Mouse (Mus musculus) lung, embryonic 14.5 days (tissue): ENCODE measurements around the gene Celf2. TPM values are rescaled to one million over a fixed set of nuclear protein-coding genes. Genes with fewer than 3 reads are reported as not detected.

Source experiments
- ATAC-seq: fragments of 200-750 bp; cut with Nextera tagmentation; 2 replicates; pipeline ENCODE4 v1.8.0; 2017; ENCODE audit warnings: mild to moderate bottlenecking, moderate TSS enrichment, moderate library complexity; ENCODE audit not compliant: insufficient read depth
- DNase-seq: peaks from one replicate; pipeline ENCODE4 v3.0.0-alpha.2; 2015
- H3K27ac ChIP-seq: fragments of 300-500 bp; sonication (generic); 2 replicates; pipeline ENCODE4 v1.5.1; 2014; ENCODE audit warnings: low read depth, mild to moderate bottlenecking, moderate library complexity
- H3K27me3 ChIP-seq: fragments of 300-500 bp; sonication (generic); 2 replicates; pipeline ENCODE4 v1.6.1; 2014; ENCODE audit warnings: low read length, control low read depth; ENCODE audit not compliant: insufficient read depth
- H3K36me3 ChIP-seq: fragments of 300-500 bp; sonication (generic); 2 replicates; pipeline ENCODE4 v1.6.1; 2014; ENCODE audit warnings: control low read depth; ENCODE audit not compliant: insufficient read depth
- H3K4me1 ChIP-seq: fragments of 300-500 bp; sonication (generic); 2 replicates; pipeline ENCODE4 v1.6.1; 2014; ENCODE audit warnings: antibody characterized with exemption, control low read depth; ENCODE audit not compliant: insufficient read depth
- H3K4me2 ChIP-seq: fragments of 300-500 bp; sonication (generic); 2 replicates; pipeline ENCODE4 v1.6.1; 2014; ENCODE audit warnings: mild to moderate bottlenecking
- H3K4me3 ChIP-seq: fragments of 300-500 bp; sonication (generic); 2 replicates; pipeline ENCODE4 v1.5.1; 2014; ENCODE audit warnings: low read depth, low read length
- H3K9ac ChIP-seq: fragments of 300-500 bp; sonication (generic); 2 replicates; pipeline ENCODE4 v1.6.1; 2014
- H3K9me3 ChIP-seq: fragments of 300-500 bp; sonication (generic); 2 replicates; pipeline ENCODE4 v1.6.1; 2016; ENCODE audit warnings: low read depth, low read length, control low read depth
- CTCF ChIP-seq: IDR thresholded peaks from 2 replicates; pipeline ENCODE4 v1.5.1; 2016; ENCODE audit warnings: antibody characterized with exemption, low read depth
- WGBS: fragments of 180-500 bp; shearing (Covaris S2); extraction: QIAGEN DNeasy Blood & Tissue Kit; methylation state at CpG from one replicate; pipeline ENCODE4 v1.1.7; 2014; 5-methylcytosine and 5-hydroxymethylcytosine counted together
- polyA plus RNA-seq: library from polyadenylated mRNA; unstranded; fragments of >200 nt; fragmentation: Nextera tagmentation; extraction: Ambion mirVana; gene quantifications from 2 replicates; pipeline ENCODE4 v1.2.1, GENCODE M21; 2014

Gene Celf2
- polyA plus RNA-seq, 1 experiment from 2014 or later, result 92.3 TPM

DNA sequence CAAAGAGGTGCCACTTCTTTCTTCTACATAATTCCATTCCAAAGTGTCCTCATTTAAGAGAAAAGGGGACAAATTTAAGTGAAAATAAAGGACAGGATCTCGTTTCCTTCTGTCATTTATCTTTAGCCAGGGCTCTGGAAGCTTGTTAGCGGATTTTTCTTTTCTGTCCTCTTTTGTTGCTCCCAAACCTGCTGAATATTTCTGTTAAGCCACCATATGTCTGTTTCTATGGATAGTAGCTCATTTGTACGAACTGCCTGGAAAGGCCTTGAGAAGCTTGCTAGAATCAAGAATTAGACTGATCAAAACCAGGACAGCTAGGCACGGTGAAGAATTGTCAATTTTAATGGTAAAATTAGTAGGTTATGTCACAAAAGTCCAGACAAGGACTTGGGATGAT lies 27.3 kb downstream of the Celf2 start:
- no peak overlapping the region for H3K4me3 ChIP-seq
- H3K27me3 ChIP-seq, result no peaks in the 10 kb centered on the region
- ATAC-seq, result no peak
- no peak overlapping the region for H3K4me2 ChIP-seq
- DNase-seq, result no peak
- no peak overlapping the region for H3K27ac ChIP-seq
- H3K9ac ChIP-seq, result no peak overlapping the region
- no peaks in the 10 kb centered on the region for H3K9me3 ChIP-seq
- 71% methylated on average over 4 of the region's 4 CpGs for WGBS
- H3K4me1 ChIP-seq, result no peaks in the 10 kb centered on the region
- TF ChIP-seq CTCF, result no peak
- H3K36me3 ChIP-seq, result no peaks in the 10 kb centered on the region

DNA sequence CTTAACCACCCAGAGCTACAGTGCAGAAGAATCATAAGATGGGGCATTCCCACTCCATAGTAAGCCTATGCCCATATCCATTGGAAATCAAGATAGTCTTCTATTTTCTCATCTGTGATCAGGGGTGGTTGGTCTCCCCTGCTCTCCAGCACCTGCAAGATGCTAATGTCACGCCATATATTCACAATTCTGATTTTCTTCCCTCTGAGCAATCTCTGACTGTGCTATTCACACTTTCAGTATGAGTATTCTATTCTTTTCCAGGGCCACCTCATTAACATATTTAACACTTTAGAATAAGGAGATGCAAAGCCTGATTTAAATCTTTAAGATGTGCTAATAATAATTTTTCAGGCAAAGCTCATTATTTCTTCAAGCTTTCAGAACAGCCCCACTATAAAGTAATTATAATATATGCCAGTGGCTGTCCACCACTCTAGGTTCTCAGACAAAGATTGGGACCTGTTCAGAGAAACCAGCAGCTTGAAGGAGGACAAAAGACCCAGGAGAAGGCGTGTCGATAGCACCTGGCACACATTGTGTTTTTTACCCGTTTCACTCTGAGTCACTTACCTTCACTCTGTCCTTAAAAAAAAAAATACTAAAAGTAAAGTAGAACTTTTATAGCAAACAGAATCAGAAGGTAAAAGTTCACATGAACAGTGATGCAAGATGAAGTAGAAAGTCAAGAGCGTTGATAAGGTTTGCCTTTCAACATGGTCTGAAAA lies 48.9 kb downstream of the Celf2 start:
- no peak overlapping the region for H3K27ac ChIP-seq
- 51% methylated on average over 5 of the region's 5 CpGs for WGBS
- no peaks in the 10 kb centered on the region for H3K27me3 ChIP-seq
- TF ChIP-seq CTCF, result no peak
- no peaks in the 10 kb centered on the region for H3K36me3 ChIP-seq
- ATAC-seq (no peak), DNase-seq (no peak)
- H3K9me3 ChIP-seq, result no peaks in the 10 kb centered on the region
- no peak overlapping the region for H3K9ac ChIP-seq
- H3K4me1 ChIP-seq, result no peaks in the 10 kb centered on the region
- H3K4me3 ChIP-seq, result no peak overlapping the region
- H3K4me2 ChIP-seq, result no peak overlapping the region

GRCm38 (mm10) chr2:7438721-7439282 lies 70.6 kb downstream of the Celf2 start:
- H3K9ac ChIP-seq, result no peak overlapping the region
- H3K4me3 ChIP-seq, result no peak overlapping the region
- H3K9me3 ChIP-seq, result no peaks in the 10 kb centered on the region
- H3K4me2 ChIP-seq, result no peak overlapping the region
- no peaks in the 10 kb centered on the region for H3K36me3 ChIP-seq
- DNase-seq (no peak), ATAC-seq (no peak)
- 74% methylated on average over 8 of the region's 8 CpGs for WGBS
- H3K27me3 ChIP-seq, result no peaks in the 10 kb centered on the region
- H3K4me1 ChIP-seq, result no peaks in the 10 kb centered on the region
- no peak for TF ChIP-seq CTCF
- no peak overlapping the region for H3K27ac ChIP-seq

- Histone ChIP-seq H3K9me3 (no peaks in the 10 kb centered on the region), H3K27ac (no peak overlapping the region), H3K4me2 (no peak overlapping the region), H3K36me3 (no peaks in the 10 kb centered on the region), H3K4me3 (no peak overlapping the region), H3K9ac (no peak overlapping the region), H3K27me3 (no peaks in the 10 kb centered on the region), H3K4me1 (no peaks in the 10 kb centered on the region)
- TF ChIP-seq CTCF, result no peak
- DNase-seq (peak; percentile 14), ATAC-seq (no peak)
- WGBS, result 60% methylated on average over 1 of the region's 1 CpGs
These were observed 82.9 kb downstream of the Celf2 start for GRCm38 (mm10) chr2:7426481-7426880.

- H3K9ac ChIP-seq, result no peak overlapping the region
- H3K36me3 ChIP-seq, result no peaks in the 10 kb centered on the region
- WGBS, result 74% methylated on average over 3 of the region's 3 CpGs
- no peaks in the 10 kb centered on the region for H3K4me1 ChIP-seq
- H3K27ac ChIP-seq, result no peak overlapping the region
- DNase-seq (no peak), ATAC-seq (no peak)
- no peaks in the 10 kb centered on the region for H3K9me3 ChIP-seq
- H3K4me2 ChIP-seq, result no peak overlapping the region
- H3K27me3 ChIP-seq, result no peaks in the 10 kb centered on the region
- no peak for TF ChIP-seq CTCF
- no peak overlapping the region for H3K4me3 ChIP-seq
These were observed 108.8 kb downstream of the Celf2 start for GRCm38 (mm10) chr2:7400530-7400929.

- Histone ChIP-seq H3K9me3 (no peaks in the 10 kb centered on the region), H3K27ac (no peak overlapping the region), H3K4me1 (no peaks in the 10 kb centered on the region), H3K4me3 (no peak overlapping the region), H3K36me3 (no peaks in the 10 kb centered on the region), H3K27me3 (no peaks in the 10 kb centered on the region), H3K9ac (no peak overlapping the region), H3K4me2 (peak overlapping the region; percentile 39)
- DNase-seq, result no peak
- 44% methylated on average over 8 of the region's 8 CpGs for WGBS
- no peak for TF ChIP-seq CTCF
- no peak for ATAC-seq
These were observed 113.4 kb downstream of the Celf2 start for GRCm38 (mm10) chr2:7395935-7396334.

GRCm38 (mm10) chr2:7395473-7395872 lies 113.9 kb downstream of the Celf2 start:
- Histone ChIP-seq H3K9me3 (no peaks in the 10 kb centered on the region), H3K27me3 (no peaks in the 10 kb centered on the region), H3K9ac (no peak overlapping the region), H3K27ac (no peak overlapping the region), H3K36me3 (no peaks in the 10 kb centered on the region), H3K4me1 (no peaks in the 10 kb centered on the region), H3K4me2 (peak overlapping the region; percentile 39), H3K4me3 (no peak overlapping the region)
- 62% methylated on average over 7 of the region's 7 CpGs for WGBS
- no peak for TF ChIP-seq CTCF
- ATAC-seq, result no peak
- no peak for DNase-seq
